Mouse (Mus musculus) forebrain, embryonic 11.5 days (tissue): ENCODE measurements at regions not wholly inside any gene's neighbourhood (a gene's known extent, or its start where the extent isn't known, plus 50 kb on each side); places are given as distances from the start of the nearest gene placed in this dataset.

Experiments used
- ATAC-seq: fragments of 200-750 bp; cut with Nextera tagmentation; replicated peaks from 2 replicates; pipeline ENCODE4 v1.8.0; 2017; ENCODE audit warnings: moderate TSS enrichment; ENCODE audit not compliant: low FRiP score
- DNase-seq: peaks from one replicate; pipeline ENCODE4 v3.0.0-alpha.2; 2017; ENCODE audit warnings: low spot score
- H3K27ac ChIP-seq: fragments of 300-500 bp; sonication (generic); 2 replicates; pipeline ENCODE4 v1.5.1; 2014; ENCODE audit warnings: low read depth, low read length
- H3K27me3 ChIP-seq: fragments of 300-500 bp; sonication (generic); 2 replicates; pipeline ENCODE4 v1.6.1; 2014; ENCODE audit warnings: mild to moderate bottlenecking, low read length, mixed read lengths; ENCODE audit not compliant: control insufficient read depth, insufficient read depth
- H3K36me3 ChIP-seq: fragments of 300-500 bp; sonication (generic); 2 replicates; pipeline ENCODE4 v1.6.1; 2014; ENCODE audit warnings: mild to moderate bottlenecking, low read length, moderate library complexity, mixed read lengths; ENCODE audit not compliant: control insufficient read depth, insufficient read depth
- H3K4me1 ChIP-seq: fragments of 300-500 bp; sonication (generic); replicated peaks from 2 replicates; pipeline ENCODE4 v1.6.1; 2014; ENCODE audit warnings: low read length, mixed read lengths; ENCODE audit not compliant: control insufficient read depth, insufficient read depth
- H3K4me2 ChIP-seq: fragments of 300-500 bp; sonication (generic); 2 replicates; pipeline ENCODE4 v1.6.1; 2014; ENCODE audit warnings: low read depth, mild to moderate bottlenecking, low read length, moderate library complexity, mixed read lengths; ENCODE audit not compliant: severe bottlenecking
- H3K4me3 ChIP-seq: fragments of 300-500 bp; sonication (generic); 2 replicates; pipeline ENCODE4 v1.5.1; 2014; ENCODE audit warnings: low read depth, low read length
- H3K9ac ChIP-seq: fragments of 300-500 bp; sonication (generic); 2 replicates; pipeline ENCODE4 v1.6.1; 2014; ENCODE audit warnings: low read length
- H3K9me3 ChIP-seq: fragments of 300-500 bp; sonication (generic); 2 replicates; pipeline ENCODE4 v1.6.1; 2016; ENCODE audit warnings: low read length, mixed read lengths; ENCODE audit not compliant: control insufficient read depth
- WGBS: fragments of 180-500 bp; shearing (Covaris S2); extraction: QIAGEN DNeasy Blood & Tissue Kit; methylation state at CpG from one replicate; pipeline ENCODE4 v1.1.7; 2014; 5-methylcytosine and 5-hydroxymethylcytosine counted together

DNA sequence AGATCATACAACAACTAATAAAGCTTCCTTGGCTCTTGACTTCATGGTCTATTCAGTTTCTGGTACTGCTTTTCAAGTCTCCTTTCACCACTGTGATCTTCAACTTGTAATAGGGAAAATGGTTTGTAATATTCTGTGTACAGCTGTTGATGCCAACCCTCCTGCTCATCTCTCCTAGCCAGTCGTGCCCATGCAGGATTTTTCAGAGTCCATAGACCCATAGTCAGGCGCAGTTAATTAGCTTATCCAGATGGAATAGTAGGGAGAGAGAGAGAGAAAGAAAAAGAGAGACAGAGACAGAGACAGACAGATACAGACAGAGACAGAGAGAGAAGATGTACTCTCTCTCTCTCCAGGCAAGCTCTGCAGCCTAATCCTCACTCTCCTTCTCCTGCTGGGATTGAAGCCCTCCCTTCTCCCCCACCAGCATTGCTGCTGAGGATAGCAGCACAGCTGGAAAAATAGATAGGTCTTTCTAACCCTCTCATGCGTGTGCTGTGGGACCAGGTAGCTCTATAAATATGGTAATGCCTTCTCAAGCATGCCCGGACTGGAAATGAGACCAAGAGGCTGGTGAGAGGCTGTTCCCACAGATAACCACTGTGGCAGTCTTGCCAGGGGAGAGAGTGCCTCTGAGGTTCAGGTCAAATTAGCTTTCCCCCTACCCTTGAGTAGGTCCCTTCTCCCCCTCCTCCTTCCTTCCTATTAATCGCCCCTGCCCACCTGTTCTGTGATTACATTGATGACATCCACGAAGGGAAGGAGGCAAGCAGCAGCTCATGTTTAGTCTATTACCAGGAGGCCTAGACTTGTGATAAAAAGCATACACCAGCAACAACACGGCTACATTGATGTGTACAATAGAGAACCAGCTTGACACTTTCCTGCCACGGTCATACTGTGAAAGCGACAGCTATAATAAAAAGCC is 301.9 kb upstream of the Brinp1 start:
- Histone ChIP-seq H3K4me2 (no peak overlapping the region), H3K4me1 (no peaks in the 10 kb centered on the region), H3K36me3 (no peaks in the 10 kb centered on the region), H3K4me3 (no peak overlapping the region), H3K27ac (no peak overlapping the region), H3K9ac (no peak overlapping the region), H3K27me3 (no peaks in the 10 kb centered on the region), H3K9me3 (no peaks in the 10 kb centered on the region)
- DNase-seq = no peak
- 59% methylated on average over 9 of the region's 9 CpGs for WGBS
- peak; percentile 65 for ATAC-seq
